Mouse (Mus musculus) MEL (cell line): ENCODE data around the gene Fgf12. TPM values are rescaled to one million over a fixed set of nuclear protein-coding genes. Genes with fewer than 3 reads are reported as not detected.

Source experiments
- DNase-seq: peaks from one replicate; pipeline ENCODE4 v3.0.0; 2011; ENCODE audit warnings: low read depth, low spot score
- H3K27ac ChIP-seq: 2 replicates; pipeline ENCODE4 v1.5.1; 2012; ENCODE audit warnings: low read depth, mild to moderate bottlenecking, control low read depth, low read length, moderate library complexity; ENCODE audit not compliant: control insufficient read depth
- H3K27me3 ChIP-seq, 2 experiments: fragments of 150-350 bp in 1 of 2; sonication (generic) in 1 of 2; 2 replicates each; pipeline ENCODE4 v1.6.1; 2012; ENCODE audit warnings: low read length in 2 of 2, mild to moderate bottlenecking in 2 of 2, improper control_type of control experiment in 1 of 2, moderate library complexity in 1 of 2; ENCODE audit not compliant: insufficient read depth in 2 of 2, control insufficient read depth in 1 of 2
- H3K36me3 ChIP-seq, 2 experiments: 2 replicates each; pipeline ENCODE4 v1.6.1; 2012 to 2014; ENCODE audit warnings: low read length in 2 of 2, improper control_type of control experiment in 1 of 2, inconsistent platforms in 1 of 2, mild to moderate bottlenecking in 1 of 2; ENCODE audit not compliant: insufficient read depth in 2 of 2, control insufficient read depth in 1 of 2
- H3K4me1 ChIP-seq, 2 experiments: fragments of 150-350 bp in 1 of 2; sonication (generic) in 1 of 2; 2 replicates each; pipeline ENCODE4 v1.6.1; 2012; ENCODE audit warnings: low read length in 2 of 2, improper control_type of control experiment in 1 of 2, mild to moderate bottlenecking in 1 of 2; ENCODE audit not compliant: insufficient read depth in 2 of 2, control insufficient read depth in 1 of 2
- H3K4me3 ChIP-seq, 2 experiments: fragments of 150-350 bp in 1 of 2; sonication (generic) in 1 of 2; 2 replicates each; pipeline ENCODE4 v1.5.1; 2012; ENCODE audit warnings: low read depth in 2 of 2, low read length in 2 of 2, mild to moderate bottlenecking in 2 of 2, moderate library complexity in 2 of 2, control low read depth in 1 of 2, improper control_type of control experiment in 1 of 2; ENCODE audit not compliant: control insufficient read depth in 1 of 2, insufficient read depth in 1 of 2
- H3K79me2 ChIP-seq: 2 replicates; pipeline ENCODE4 v1.6.1; 2012; ENCODE audit warnings: mild to moderate bottlenecking, low read length, moderate library complexity; ENCODE audit not compliant: control insufficient read depth, poor library complexity, insufficient read depth
- H3K9ac ChIP-seq: 2 replicates; pipeline ENCODE4 v1.6.1; 2012; ENCODE audit warnings: low read depth, mild to moderate bottlenecking, control low read depth, low read length, moderate library complexity; ENCODE audit not compliant: control insufficient read depth, poor library complexity, severe bottlenecking
- H3K9me3 ChIP-seq: fragments of 150-350 bp; sonication (generic); replicated peaks from 2 replicates; pipeline ENCODE4 v1.6.1; 2012; ENCODE audit warnings: mild to moderate bottlenecking, low read length, improper control_type of control experiment, moderate library complexity; ENCODE audit not compliant: insufficient read depth
- BHLHE40 ChIP-seq: IDR thresholded peaks from 2 replicates; pipeline ENCODE4 v1.6.1; 2012; ENCODE audit warnings: low read depth, mild to moderate bottlenecking, inconsistent platforms, low read length, improper control_type of control experiment, borderline replicate concordance
- CHD1 ChIP-seq: IDR thresholded peaks from 2 replicates; pipeline ENCODE4 v1.6.1; 2012; ENCODE audit warnings: low read depth, mild to moderate bottlenecking, inconsistent platforms, low read length, improper control_type of control experiment
- CHD2 ChIP-seq: IDR thresholded peaks from 2 replicates; pipeline ENCODE4 v1.6.1; 2011; ENCODE audit warnings: low read length, improper control_type of control experiment
- CTCF ChIP-seq, 3 experiments: IDR thresholded peaks in 2 of 3; conservative IDR thresholded peaks in 1 of 3; 2 replicates each; pipeline ENCODE4 v1.5.1; 2011 to 2012; ENCODE audit warnings: low read length in 3 of 3, low read depth in 2 of 3, mild to moderate bottlenecking in 2 of 3, improper control_type of control experiment in 1 of 3, inconsistent platforms in 1 of 3, mixed read lengths in 1 of 3, moderate library complexity in 1 of 3; ENCODE audit not compliant: control insufficient read depth in 1 of 3, insufficient read depth in 1 of 3, poor library complexity in 1 of 3, severe bottlenecking in 1 of 3
- E2F4 ChIP-seq: IDR thresholded peaks from 2 replicates; pipeline ENCODE4 v1.6.1; 2011; ENCODE audit warnings: low read depth, low read length, improper control_type of control experiment, borderline replicate concordance
- GABPA ChIP-seq: IDR thresholded peaks from 2 replicates; pipeline ENCODE4 v1.6.1; 2012; ENCODE audit warnings: low read depth, mild to moderate bottlenecking, inconsistent platforms, low read length, improper control_type of control experiment, moderate library complexity
- GATA1 ChIP-seq: IDR thresholded peaks from 2 replicates; pipeline ENCODE4 v1.6.1; 2011; ENCODE audit warnings: low read depth, low read length, improper control_type of control experiment
- KAT2A ChIP-seq: conservative IDR thresholded peaks from 2 replicates; pipeline ENCODE4 v1.6.1; 2012; ENCODE audit warnings: low read depth, low read length, improper control_type of control experiment, inconsistent platforms
- MAZ ChIP-seq: IDR thresholded peaks from 2 replicates; pipeline ENCODE4 v1.6.1; 2012; ENCODE audit warnings: low read depth, mild to moderate bottlenecking, inconsistent platforms, low read length, improper control_type of control experiment
- MXI1 ChIP-seq: IDR thresholded peaks from 2 replicates; pipeline ENCODE4 v1.6.1; 2011; ENCODE audit warnings: mild to moderate bottlenecking, low read depth, low read length, improper control_type of control experiment
- MYB ChIP-seq: IDR thresholded peaks from 2 replicates; pipeline ENCODE4 v1.6.1; 2011; ENCODE audit warnings: mild to moderate bottlenecking, low read depth, low read length, improper control_type of control experiment
- MYC ChIP-seq: IDR thresholded peaks from 2 replicates; pipeline ENCODE4 v1.6.1; 2011; ENCODE audit warnings: low read depth, mild to moderate bottlenecking, low read length, improper control_type of control experiment, moderate library complexity
- POLR2AphosphoS2 ChIP-seq: IDR thresholded peaks from 2 replicates; pipeline ENCODE4 v1.6.1; 2011; ENCODE audit warnings: low read length, improper control_type of control experiment
- POLR2AphosphoS5 ChIP-seq: IDR thresholded peaks from 2 replicates; pipeline ENCODE4 v1.6.1; 2012; ENCODE audit warnings: low read depth, borderline replicate concordance, mild to moderate bottlenecking, inconsistent platforms, low read length, moderate library complexity, mixed read lengths
- RCOR1 ChIP-seq: IDR thresholded peaks from 2 replicates; pipeline ENCODE4 v1.6.1; 2012; ENCODE audit warnings: low read depth, mild to moderate bottlenecking, inconsistent platforms, low read length, improper control_type of control experiment
- SIN3A ChIP-seq: IDR thresholded peaks from 2 replicates; pipeline ENCODE4 v1.6.1; 2012; ENCODE audit warnings: low read length, improper control_type of control experiment, inconsistent platforms
- SMC3 ChIP-seq: IDR thresholded peaks from 2 replicates; pipeline ENCODE4 v1.6.1; 2011; ENCODE audit warnings: low read depth, low read length, improper control_type of control experiment
- TBP ChIP-seq: IDR thresholded peaks from 2 replicates; pipeline ENCODE4 v1.8.0; 2011; ENCODE audit warnings: low read depth, low read length, improper control_type of control experiment
- TCF12 ChIP-seq: IDR thresholded peaks from 2 replicates; pipeline ENCODE4 v1.6.1; 2014; ENCODE audit warnings: low read depth, mild to moderate bottlenecking, inconsistent platforms, low read length, improper control_type of control experiment, moderate library complexity
- USF1 ChIP-seq: IDR thresholded peaks from 2 replicates; pipeline ENCODE4 v1.6.1; 2014; ENCODE audit warnings: low read depth, mild to moderate bottlenecking, inconsistent platforms, low read length, improper control_type of control experiment, moderate library complexity
- USF2 ChIP-seq, 2 experiments: IDR thresholded peaks; 2 replicates each; pipeline ENCODE4 v1.6.1; 2011 to 2012; ENCODE audit warnings: improper control_type of control experiment in 2 of 2, low read length in 2 of 2, borderline replicate concordance in 1 of 2, inconsistent platforms in 1 of 2, low read depth in 1 of 2, mild to moderate bottlenecking in 1 of 2; ENCODE audit not compliant: insufficient read depth in 1 of 2
- ZMIZ1 ChIP-seq: IDR thresholded peaks from 2 replicates; pipeline ENCODE4 v1.6.1; 2012; ENCODE audit warnings: low read depth, mild to moderate bottlenecking, inconsistent platforms, low read length, improper control_type of control experiment, moderate library complexity
- ZNF384 ChIP-seq: IDR thresholded peaks from 2 replicates; pipeline ENCODE4 v1.6.1; 2012; ENCODE audit warnings: low read depth, mild to moderate bottlenecking, inconsistent platforms, low read length, improper control_type of control experiment
- polyA plus RNA-seq, 2 experiments: library from polyadenylated mRNA; stranded (reverse) in 1 of 2; unstranded in 1 of 2; fragments of >175 nt in 1 of 2; fragments of >200 nt in 1 of 2; gene quantifications; 2 replicates each; pipeline versions ENCODE4 v1.2.1 to v1.2.4; 2012; ENCODE audit warnings: low replicate concordance in 2 of 2, low read depth in 1 of 2; ENCODE audit not compliant: insufficient read length in 2 of 2, insufficient read depth in 1 of 2, missing spikeins in 1 of 2
- total RNA-seq: library from RNA; depleted of rRNA; stranded (reverse); fragments of 300-350 nt; gene quantifications from 2 replicates; pipeline ENCODE4 v1.2.3, GENCODE M21; 2012

The Fgf12 gene
- total and polyA plus RNA-seq, 3 experiments: not detected

DNA sequence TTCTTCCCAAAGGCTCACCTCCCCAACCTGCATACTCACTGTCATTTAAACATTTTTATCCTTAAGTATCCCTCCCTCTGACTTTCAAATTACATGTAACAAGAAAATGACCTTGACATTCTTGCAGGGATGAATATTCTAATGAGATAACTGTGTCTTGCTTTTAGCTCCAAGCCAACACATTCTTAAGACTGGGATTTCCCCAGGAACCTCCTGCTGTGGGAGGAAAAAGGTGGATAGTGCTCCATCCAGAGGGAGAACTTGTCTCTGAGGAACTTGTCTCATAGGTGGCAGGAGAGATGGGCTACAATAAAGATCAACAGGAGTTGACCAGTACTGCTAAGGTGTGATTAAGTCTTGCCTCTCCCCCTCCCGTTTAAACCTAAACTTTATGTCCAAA, 540.5 kb downstream of the Fgf12 start:
- Histone ChIP-seq H3K27ac (no peak overlapping the region), H3K4me3 (no peak overlapping the region), H3K9ac (no peak overlapping the region), H3K36me3 (no peaks in the 10 kb centered on the region), H3K79me2 (no peaks in the 10 kb centered on the region), H3K4me1 (no peaks in the 10 kb centered on the region), H3K9me3 (no peaks in the 10 kb centered on the region), H3K27me3 (no peaks in the 10 kb centered on the region)
- no peak for DNase-seq
- no peak for TF ChIP-seq E2F4
- TF ChIP-seq USF2 (IDR thresholded peaks at IDR 0.05; ENCODE audit: borderline replicate concordance in 1 of 2, insufficient read depth in 1 of 2, low read depth in 1 of 2, low read length in 2 of 2): no peak
- TF ChIP-seq TBP: no peak
- no peak for TF ChIP-seq MYC
- no peak for TF ChIP-seq ZMIZ1
- TF ChIP-seq MYB: no peak
- TF ChIP-seq RCOR1: no peak
- no peak for TF ChIP-seq POLR2AphosphoS2

DNA sequence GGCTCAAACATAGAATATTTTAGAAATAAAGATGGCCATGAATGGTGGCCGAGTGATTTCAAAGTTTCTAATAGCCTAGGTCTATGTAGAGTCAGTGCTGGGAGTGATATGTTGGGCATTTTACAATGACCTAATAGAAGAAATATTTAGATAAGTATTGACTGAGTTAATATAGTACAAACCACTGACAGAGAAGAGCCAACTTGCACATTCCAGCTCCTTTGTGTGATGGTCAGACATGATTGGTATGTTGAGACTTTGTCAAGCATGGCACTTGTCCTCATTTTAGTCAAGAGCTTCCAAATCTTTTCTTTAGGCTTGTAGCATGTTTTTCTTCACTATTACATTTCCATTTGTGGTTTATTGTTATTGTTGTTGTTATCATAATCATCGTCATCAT, 596.4 kb downstream of the Fgf12 start:
- no peak overlapping the region for H3K9ac ChIP-seq
- no peaks in the 10 kb centered on the region for H3K79me2 ChIP-seq
- H3K9me3 ChIP-seq: no peaks in the 10 kb centered on the region
- H3K36me3 ChIP-seq: no peaks in the 10 kb centered on the region
- TF ChIP-seq MYB: no peak
- no peak for TF ChIP-seq BHLHE40
- TF ChIP-seq MAZ: no peak
- TF ChIP-seq GABPA: no peak
- no peak for TF ChIP-seq SMC3
- TF ChIP-seq TCF12: no peak
- TF ChIP-seq, all 39 proteins: peak for 0
- Histone ChIP-seq H3K4me3 (no peak overlapping the region), H3K27me3 (no peaks in the 10 kb centered on the region), H3K4me1 (no peaks in the 10 kb centered on the region), H3K27ac (no peak overlapping the region)
- no peak for DNase-seq

- no peak overlapping the region for H3K9ac ChIP-seq
- H3K4me3 ChIP-seq: no peak overlapping the region
- peak; percentile 6 for DNase-seq
- no peak overlapping the region for H3K27ac ChIP-seq
- no peaks in the 10 kb centered on the region for H3K36me3 ChIP-seq
- TF ChIP-seq MYB (no peak), MYC (no peak), SMC3 (0 out of 2 replicates have a peak, but pooled peaks have one; percentile 16), CTCF (IDR thresholded peaks at IDR 0.05 in 2 of 3, conservative IDR thresholded peaks at IDR 0.05 in 1 of 3; ENCODE audit: control insufficient read depth in 1 of 3, insufficient read depth in 1 of 3, low read depth in 2 of 3, low read length in 3 of 3, poor library complexity in 1 of 3, severe bottlenecking in 1 of 3) (peak in 1 of 3 experiments; percentile 17; a peak in 1 of 6 replicates), ZMIZ1 (no peak), POLR2AphosphoS5 (no peak), MXI1 (no peak), GATA1 (no peak), CHD2 (no peak), CHD1 (no peak), MAZ (no peak), SIN3A (no peak), KAT2A (no peak), USF1 (no peak), ZNF384 (no peak)
- H3K4me1 ChIP-seq: no peaks in the 10 kb centered on the region
- no peaks in the 10 kb centered on the region for H3K27me3 ChIP-seq
- H3K9me3 ChIP-seq: no peaks in the 10 kb centered on the region
- no peaks in the 10 kb centered on the region for H3K79me2 ChIP-seq
These were observed 611.9 kb downstream of the Fgf12 start for GRCm38 (mm10) chr16:28140972-28141371.
